Mouse (Mus musculus): Measurements from ENCODE around the gene Eef2.
A peak's percentile ranks its signal among the peaks of the same experiment; 100 is the strongest.
"Not testable (repeated sequence)": the region's sequence is repeated elsewhere in the genome, so short reads cannot be mapped to it uniquely, and the experiment has no call there.

Eef2 gene

GRCm38 (mm10) chr10:81180946-81181345 lies 4.5 kb downstream of the Eef2 start:
- DNase-seq (ENCODE audit: low spot score in 2 of 2) = no peak

- DNase-seq (ENCODE audit: low spot score in 2 of 2) = not testable (repeated sequence)
Observed at GRCm38 (mm10) chr10:81181860-81182259, 5.4 kb downstream of the Eef2 start.

- peak; percentile 93 to 96 for DNase-seq (ENCODE audit: low spot score in 2 of 2)
Observed at GRCm38 (mm10) chr10:81182336-81183333, 6.2 kb downstream of the Eef2 start, which contains the start of gene Dapk3. Dapk3 (plus strand) TSS chr10:81183005.

GRCm38 (mm10) chr10:81183805-81184204 lies 7.4 kb downstream of the Eef2 start, which contains the start of gene 4930442H23Rik:
4930442H23Rik (minus strand) TSS chr10:81183849.
- DNase-seq (ENCODE audit: low spot score in 2 of 2) = no peak

- DNase-seq (ENCODE audit: low spot score in 2 of 2) = no peak
Observed at GRCm38 (mm10) chr10:81184765-81185164, 8.3 kb downstream of the Eef2 start.

- DNase-seq (ENCODE audit: low spot score in 2 of 2) = no peak
Observed at GRCm38 (mm10) chr10:81187161-81187560, 10.7 kb downstream of the Eef2 start.

GRCm38 (mm10) chr10:81189821-81190220 lies 13.4 kb downstream of the Eef2 start:
- no peak for DNase-seq (ENCODE audit: low spot score in 2 of 2)

GRCm38 (mm10) chr10:81190236-81190911 lies 13.9 kb downstream of the Eef2 start:
- DNase-seq (ENCODE audit: low spot score in 2 of 2) = no peak

GRCm38 (mm10) chr10:81190912-81191321 lies 14.5 kb downstream of the Eef2 start:
- DNase-seq (ENCODE audit: low spot score in 2 of 2) = no peak

GRCm38 (mm10) chr10:81191342-81191982 lies 15.0 kb downstream of the Eef2 start:
- DNase-seq (ENCODE audit: low spot score in 2 of 2) = no peak

GRCm38 (mm10) chr10:81192270-81192967 lies 16.0 kb downstream of the Eef2 start:
- peak; percentile 79 to 90 for DNase-seq (ENCODE audit: low spot score in 2 of 2)

- no peak for DNase-seq (ENCODE audit: low spot score in 2 of 2)
Observed at GRCm38 (mm10) chr10:81192968-81193501, 16.6 kb downstream of the Eef2 start.

- no peak for DNase-seq (ENCODE audit: low spot score in 2 of 2)
Observed at GRCm38 (mm10) chr10:81193991-81194774, 17.8 kb downstream of the Eef2 start.

- no peak for DNase-seq (ENCODE audit: low spot score in 2 of 2)
Observed at GRCm38 (mm10) chr10:81195300-81195699, 18.9 kb downstream of the Eef2 start.

GRCm38 (mm10) chr10:81196470-81197065 lies 20.1 kb downstream of the Eef2 start:
- no peak for DNase-seq (ENCODE audit: low spot score in 2 of 2)

- no peak for DNase-seq (ENCODE audit: low spot score in 2 of 2)
Observed at GRCm38 (mm10) chr10:81197305-81197704, 20.9 kb downstream of the Eef2 start.

- peak; percentile 62 to 84 for DNase-seq (ENCODE audit: low spot score in 2 of 2)
Observed at GRCm38 (mm10) chr10:81198230-81198629, 21.8 kb downstream of the Eef2 start.

- no peak for DNase-seq (ENCODE audit: low spot score in 2 of 2)
Observed at GRCm38 (mm10) chr10:81198990-81199389, 22.6 kb downstream of the Eef2 start.

GRCm38 (mm10) chr10:81200141-81200540 lies 23.7 kb downstream of the Eef2 start:
- DNase-seq (ENCODE audit: low spot score in 2 of 2) = no peak
